Mouse (Mus musculus) adrenal gland, adult 8-10 months (tissue): ENCODE results near the gene Pigz. TPM values are rescaled to one million over a fixed set of nuclear protein-coding genes. Genes with fewer than 3 reads are reported as not detected.
"Not testable (repeated sequence)": the region's sequence is repeated elsewhere in the genome, so short reads cannot be mapped to it uniquely, and the experiment has no call there.

ENCODE experiments used
- DNase-seq: peaks from one replicate; pipeline ENCODE4 v3.0.0; 2022
- total RNA-seq, 4 experiments: library from RNA; stranded (reverse); gene quantifications; 2 replicates each; pipeline ENCODE4 v1.2.4; 2022

The Pigz gene
- total RNA-seq, 4 experiments from 2014 or later: 0.66 to 2.1 (median 1.2) TPM

DNA sequence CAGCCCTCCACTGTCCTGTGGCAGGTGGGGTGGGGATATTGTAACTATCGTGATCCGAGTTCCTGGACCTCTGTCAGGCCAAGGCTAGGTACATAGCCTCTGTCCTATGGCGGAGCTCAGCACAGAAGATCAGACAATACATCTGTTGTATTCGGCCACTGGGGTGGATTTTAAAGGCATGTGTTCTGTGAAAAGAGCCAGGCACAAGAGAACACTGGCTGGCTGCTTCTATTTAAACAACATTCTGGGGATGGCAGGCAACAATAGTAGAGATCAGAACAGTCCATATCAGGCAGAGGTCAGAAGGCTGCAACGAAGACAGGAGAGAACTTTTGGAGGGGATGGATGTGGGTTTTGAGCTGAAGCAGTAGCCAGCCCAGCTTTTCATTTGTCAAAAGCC is 1.4 kb upstream of the Pigz start:
- no peak for DNase-seq

DNA sequence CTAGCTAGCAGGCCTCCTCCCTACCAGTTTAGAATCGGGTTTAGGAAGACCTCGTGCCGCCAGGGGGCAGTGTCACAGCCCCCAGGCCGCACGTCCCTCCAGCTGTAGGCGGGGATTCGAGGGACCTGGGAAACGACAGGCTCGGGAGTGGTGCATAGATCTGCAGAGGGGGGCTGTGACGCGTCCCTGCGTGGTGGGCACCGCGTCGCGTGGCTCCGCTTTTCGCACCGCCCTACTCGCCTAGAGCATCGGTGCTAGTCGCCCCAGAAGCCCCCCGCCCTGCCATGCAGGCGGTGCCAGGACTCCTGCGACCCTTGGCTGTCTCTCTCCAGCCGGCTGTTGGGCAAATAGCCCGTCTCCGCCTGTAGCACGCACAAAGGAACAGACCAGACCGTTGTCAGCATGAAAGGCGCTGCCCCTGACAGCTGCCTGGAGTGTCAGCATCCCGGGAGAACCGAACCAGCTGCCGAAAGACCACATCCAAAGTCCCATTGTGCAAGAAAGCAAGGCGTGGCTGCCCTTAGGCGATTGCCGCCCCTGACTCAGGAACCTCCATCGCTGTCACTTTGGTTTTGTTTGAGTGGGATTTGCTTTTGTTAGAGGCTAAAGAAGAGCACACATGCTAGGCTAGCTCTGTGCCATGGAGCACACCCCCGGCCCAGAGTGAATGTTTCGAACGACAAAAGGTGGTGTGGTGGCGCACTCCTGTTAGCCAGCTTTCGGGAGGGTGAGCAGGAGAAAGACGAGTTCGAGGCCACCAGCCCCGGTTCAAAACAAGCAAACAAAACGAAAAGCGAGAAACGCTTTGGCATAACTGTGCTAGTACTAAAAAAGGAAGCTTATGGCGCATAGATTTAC is 582 bp upstream of the Pigz start:
- peak; percentile 78 for DNase-seq

DNA sequence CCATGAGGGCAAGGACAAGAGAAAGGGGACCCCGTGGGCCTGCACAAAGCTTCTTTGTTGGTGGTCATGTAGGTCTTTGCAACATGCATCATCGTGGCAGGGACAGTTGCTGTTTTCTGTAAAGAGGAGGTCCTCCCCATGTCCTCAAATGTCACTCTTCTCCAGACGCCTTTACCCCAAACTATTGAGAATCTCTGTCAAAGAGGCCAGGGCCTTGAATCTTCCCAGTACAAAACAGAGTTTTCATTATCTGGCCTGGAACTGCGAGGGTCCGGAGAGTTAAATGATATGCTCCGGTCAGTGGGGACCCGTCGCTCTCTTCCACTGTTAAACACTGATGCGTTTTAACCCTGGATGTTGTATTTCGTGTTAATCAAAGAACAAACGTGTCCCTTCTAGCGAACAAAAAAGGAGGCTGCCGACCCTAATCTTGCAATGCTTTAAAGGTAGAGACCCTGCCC is 929 bp downstream of the Pigz start:
- no peak for DNase-seq

DNA sequence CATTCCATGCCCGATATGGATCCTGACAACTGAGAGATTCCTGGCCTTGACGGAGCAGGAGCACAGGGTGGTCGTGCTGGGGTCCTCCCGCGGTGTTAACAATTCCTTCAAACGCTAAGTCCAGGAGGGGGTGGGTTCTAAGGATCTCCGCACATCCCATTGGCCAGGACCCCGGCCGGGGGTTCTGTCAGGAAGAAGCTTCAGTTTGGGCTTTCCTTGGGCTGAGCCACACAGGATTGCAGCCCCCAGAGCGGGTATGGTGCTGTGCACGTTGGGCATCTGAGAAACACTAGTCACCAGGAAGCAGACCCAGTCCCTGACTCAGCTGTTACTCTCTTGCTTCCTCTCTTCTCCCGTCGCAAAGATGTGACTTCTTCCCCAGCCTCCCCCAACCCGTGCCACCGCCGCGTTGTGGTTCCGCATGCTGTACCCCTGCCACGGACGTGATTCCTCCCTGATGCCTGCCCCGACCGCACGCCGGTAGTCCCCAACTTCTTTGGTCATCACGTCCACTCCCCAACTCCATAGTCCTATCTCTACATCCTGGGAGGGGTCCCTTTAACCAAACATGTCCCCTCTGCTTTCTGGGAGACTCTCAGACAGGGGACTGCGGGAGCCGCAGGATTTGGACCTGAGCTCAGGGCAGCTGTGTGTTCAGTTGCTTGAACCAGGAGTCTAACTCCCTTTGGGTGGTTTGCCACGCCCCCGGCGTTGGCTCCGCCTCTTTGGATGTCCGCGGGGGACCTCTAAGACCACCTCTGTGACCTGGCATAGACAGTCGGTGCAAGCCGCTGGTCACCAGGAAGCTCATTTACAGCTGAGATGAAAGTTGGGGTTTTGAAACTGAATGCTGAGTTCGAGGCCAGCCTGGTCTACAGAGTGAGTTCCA is 1.7 kb downstream of the Pigz start:
- DNase-seq: no peak

DNA sequence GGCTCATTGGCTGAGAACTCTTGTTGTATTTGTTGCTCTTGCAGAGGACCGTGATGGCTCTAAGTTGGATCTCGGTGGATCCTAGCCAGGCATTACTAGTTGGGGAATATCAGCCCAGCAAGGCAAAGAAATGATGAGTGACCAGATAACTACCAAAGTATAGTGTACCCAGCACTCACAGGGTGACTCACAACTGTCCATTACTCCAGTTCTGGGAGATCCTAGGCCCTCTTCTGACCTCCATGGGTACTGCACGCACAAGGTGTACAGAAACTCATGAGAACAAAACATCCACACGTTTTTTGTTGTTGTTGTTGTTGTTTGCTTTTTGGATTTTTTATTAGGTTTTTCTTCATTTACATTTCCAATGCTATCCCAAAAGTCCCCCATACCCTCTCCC is 2.9 kb downstream of the Pigz start:
- DNase-seq: no peak

DNA sequence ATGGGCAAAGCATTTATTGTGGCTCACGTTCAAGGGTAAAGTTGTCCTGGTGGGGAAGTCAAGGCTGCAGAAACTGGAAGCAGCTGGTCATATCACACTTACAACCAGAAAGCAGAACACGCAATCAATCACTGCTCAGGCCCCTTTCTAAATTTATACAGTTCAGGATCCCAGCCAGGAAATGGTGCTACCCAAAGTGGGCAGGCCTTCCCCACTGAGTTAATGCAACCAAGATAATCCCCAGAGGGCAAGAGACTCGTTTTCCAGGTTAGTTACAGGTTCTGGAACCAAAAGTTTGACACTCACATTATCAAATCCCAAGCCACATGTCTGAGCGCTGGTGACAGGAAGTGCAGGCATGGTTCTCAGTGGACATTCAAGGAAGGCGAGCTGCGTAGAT is 5.2 kb downstream of the Pigz start:
- DNase-seq: no peak

DNA sequence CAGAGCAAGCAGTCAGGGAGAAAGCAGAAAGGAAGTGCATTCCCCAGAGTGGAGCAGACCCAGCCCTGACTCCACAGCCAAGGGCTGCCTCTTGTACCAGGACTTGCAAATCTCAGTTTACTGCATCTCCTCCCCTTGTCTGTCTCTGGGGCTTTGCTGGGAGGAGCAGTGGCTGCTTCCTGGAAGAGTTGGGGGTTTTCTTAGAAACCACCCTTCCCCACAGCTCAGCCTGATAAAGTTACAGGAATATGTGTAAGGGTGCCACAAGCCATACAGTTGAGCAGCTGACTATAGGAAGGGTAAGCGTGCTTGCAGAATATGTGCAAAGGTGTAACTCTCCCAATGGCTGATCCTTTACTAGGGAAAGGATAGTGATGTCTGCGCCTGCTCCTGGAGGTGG is 6.9 kb downstream of the Pigz start:
- no peak for DNase-seq

DNA sequence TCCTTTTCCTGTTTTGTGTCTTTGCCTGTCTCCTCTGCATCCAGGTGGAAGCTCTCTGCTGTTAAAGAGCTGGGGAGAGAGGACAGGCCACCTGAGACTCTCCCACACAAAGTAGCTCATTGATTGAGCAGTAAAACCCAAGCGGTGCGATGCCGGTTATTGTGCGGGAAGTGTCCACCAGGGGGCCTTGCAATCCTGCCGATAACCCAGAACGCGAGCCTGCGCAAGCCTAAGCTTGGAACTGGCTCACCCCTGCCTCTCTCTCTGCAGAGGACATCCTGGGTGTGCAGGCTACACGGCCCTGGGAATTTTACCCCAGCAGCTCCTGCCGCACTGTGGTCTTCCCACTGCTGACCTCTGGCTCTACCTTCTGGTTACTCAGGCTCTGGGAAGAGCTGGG is 10.3 kb downstream of the Pigz start:
- peak; percentile 36 for DNase-seq

DNA sequence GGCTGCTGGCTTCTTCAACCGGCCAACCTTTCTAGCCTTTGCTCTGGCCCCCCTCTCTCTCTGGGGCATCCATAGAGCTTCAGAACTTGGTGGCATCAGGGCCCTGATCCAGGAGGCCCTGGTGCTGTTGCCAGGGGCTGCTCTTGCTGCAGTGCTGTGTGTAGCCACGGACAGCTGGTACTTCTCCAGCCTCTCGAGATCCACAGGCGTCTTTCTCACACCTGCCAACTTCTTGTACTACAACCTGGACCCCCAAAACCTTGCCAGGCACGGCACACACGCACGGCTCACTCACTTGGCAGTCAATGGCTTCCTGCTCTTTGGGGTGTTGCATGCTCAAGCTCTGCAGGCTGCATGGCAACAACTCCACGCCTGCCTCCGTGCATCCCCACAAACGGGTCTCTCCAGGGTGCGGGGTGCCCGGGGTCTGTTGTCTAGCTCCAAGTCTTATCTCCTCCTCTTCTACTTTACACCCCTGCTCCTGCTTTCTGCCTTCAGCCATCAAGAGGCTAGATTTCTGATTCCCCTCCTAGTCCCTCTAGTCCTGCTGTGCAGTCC is 11.1 kb downstream of the Pigz start:
- DNase-seq: no peak

DNA sequence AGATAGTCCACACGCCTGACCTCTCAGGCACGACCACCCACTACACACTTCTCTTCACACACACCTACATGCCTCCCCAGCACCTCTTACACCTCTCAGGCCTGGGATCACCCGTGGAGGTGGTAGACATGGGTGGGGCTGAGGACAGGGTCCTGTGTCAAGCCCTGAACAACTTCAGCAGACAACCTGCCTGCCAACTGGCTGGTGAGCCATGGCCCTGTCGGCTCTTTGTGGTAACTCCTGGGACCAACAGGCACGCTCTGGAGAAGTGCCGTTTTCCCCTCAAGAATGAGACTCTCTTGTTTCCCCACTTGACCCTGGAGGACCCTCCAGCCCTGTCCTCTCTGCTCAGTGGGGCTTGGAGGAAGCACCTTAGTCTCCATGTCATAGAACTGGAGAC is 11.7 kb downstream of the Pigz start:
- no peak for DNase-seq

DNA sequence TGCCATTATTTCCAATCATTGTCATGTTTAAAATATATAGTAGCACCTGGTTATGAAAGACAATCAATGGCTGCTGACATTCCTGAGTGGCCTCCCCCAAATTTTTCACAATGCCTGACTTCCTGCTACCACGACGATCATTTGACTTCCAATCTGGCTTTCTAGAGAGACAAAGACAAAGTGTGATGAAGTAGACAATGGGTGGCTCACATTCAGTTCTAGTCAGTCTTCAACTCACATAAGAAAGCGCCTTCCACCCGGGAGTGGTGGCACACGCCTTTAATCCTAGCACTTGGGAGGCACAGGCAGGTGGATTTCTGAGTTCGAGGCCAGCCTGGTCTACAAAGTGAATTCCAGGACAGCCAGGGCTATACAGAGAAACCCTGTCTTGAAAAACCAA is 12.3 kb downstream of the Pigz start:
- not testable (repeated sequence) for DNase-seq

DNA sequence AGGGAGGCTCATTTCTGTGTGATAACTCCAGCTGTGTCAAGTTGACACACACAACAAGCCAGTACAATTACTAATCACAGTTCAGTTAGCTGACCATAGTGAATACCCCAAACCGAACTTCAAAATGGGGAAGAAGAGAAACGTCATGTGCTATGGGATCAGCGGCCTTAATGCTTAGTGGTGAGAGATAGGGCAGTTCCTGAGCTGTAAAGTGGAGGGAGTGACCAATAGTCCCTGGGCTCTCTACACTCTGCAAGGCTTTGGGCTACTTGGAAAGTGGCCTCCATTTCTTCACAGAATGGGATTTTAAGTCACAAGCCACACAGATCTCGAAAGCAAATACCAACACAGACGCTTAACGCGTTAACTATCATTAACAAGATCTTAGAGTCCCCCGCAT is 13.7 kb downstream of the Pigz start:
- no peak for DNase-seq

DNA sequence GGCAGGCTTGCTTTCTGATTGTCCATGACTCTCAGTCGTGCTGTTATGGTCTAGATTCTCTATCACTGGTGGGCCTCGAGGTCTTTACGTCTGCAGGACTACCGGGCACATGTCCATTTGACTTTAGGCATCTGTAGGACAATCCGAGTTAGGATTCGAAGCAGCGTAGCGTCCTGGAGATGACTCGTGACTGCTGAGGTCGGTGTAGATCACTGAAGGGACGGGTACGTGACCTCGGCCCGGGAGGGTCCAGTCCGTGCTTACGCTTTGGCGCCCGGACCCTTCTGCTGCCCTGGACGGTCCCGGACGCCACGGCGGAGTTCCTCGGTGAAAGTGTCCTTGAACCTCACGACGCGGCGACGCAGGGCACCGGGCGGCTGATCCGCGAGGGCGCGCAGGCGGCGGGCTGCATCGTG is 14.3 kb downstream of the Pigz start:
- DNase-seq: no peak

DNA sequence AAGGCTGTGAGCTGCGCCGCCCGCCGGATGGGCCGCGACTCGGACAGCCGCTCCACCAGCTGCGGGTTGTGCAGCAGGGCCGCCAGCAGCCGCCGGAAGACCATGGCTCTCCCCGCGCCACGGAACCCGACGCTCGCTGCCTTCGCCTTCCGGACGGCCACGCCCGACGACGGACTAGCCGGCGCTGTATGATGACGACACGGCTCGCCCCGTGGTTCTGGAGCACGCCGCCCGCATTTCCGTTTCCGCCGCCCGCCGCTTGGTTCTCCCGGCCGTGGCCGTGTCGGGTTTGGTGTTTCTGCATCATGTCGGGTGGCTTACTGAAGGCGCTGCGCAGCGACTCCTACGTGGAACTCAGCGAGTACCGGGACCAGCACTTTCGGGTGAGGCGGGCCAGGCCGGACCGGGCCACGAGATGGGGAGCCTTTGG is 14.7 kb downstream of the Pigz start, which contains the start of the genes 0610012G03Rik and Ncbp2:
0610012G03Rik (minus strand) TSS at position 150 of the 430 bp plus-strand sequence.
Ncbp2 (plus strand) TSS at position 169 of the 430 bp plus-strand sequence.
- DNase-seq: peak; percentile 91

DNA sequence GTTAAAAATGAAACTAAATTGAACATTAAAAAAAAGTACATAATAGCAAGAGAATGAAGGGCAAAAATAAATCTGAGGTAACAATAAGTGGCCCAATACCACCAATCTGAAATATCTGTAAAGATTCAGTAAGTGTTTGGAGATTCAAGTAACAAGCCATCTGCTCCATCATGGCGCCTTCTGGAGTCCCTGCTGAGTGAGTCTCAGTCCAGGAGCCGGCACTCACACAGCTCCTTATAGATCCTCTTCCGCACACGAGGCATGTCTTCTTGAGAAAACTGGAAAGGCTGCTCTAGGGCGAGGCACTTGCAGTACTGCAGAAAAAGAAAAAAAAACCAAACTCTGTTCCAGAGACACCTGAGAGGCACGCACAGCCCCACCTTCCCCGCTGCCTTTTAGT is 29.6 kb downstream of the Pigz start:
- DNase-seq: no peak

DNA sequence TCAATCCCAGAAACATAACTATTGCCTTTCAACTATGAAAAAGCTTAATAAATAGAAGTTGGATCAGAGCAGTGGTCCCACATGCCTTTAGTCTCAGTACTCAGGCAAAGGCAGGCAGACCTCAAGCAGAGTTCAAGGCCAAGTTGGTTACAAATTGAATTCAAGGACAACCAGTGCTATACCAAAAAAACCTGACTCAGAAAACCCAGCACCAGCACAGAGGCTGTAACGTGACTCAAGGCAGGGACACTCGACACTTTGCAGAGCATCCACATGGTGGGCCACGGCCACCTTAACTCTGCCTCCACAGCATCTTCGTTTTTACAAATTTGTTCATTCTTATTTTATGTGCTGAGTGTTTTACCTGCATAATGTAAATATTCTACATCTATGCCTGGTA is 41.6 kb downstream of the Pigz start:
- no peak for DNase-seq

DNA sequence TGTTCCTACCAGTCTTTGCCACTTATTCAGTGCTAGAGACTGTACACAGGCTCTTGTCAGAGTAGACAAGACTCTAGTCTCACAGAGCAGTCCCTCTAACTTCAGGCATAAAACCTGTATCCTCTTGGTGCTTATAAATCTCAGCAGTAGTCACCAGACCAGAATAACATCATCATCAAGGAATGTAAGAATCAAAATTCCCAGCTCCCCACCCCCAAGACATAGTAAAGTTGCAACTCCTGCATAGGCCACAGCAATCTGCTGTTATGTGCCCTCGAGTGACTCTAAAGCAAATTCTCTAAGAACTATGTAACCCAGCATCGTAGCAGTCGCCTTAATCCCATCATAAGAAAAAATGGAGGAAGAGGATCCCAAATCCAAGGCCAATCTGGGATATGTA is 45.9 kb downstream of the Pigz start:
- DNase-seq: no peak

DNA sequence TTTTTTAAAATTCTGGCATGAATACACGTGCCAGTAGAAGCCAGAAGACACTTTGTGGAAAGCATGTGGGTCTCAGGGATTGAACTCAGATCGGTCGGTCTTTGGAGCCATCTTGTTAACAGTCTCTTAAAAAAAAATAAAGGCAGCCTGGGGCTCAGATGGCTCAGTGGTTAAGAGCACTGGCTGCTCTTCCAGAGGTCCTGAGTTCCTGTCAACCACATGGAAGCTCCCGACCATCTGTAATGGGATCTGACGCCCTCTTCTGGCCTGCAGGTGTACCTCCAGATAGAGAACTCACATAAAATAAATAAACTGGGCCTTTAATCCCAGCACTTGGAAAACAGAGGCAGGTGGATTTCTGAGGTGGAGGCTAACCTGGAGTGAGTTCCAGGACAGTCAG is 47.3 kb downstream of the Pigz start:
- DNase-seq: no peak

DNA sequence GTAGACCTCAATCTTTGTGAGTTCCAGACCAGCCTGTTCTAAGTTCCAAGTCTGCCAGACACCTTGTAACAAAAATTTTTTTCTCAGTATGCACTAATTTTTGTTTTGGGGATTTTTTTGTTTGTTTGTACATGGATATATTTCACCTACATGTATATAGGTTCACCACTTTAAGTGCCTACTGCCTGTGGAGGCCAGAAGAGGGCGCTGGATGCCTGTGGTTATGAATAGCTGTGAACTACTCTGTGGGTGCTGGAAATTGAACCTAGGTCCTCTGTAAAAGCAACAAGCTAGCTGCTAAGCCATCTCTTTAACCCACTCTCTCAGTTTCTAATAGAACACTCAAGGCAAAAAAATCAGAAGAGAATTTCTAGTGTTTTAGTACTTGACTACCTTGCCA is 58.4 kb downstream of the Pigz start:
- DNase-seq: no peak

DNA sequence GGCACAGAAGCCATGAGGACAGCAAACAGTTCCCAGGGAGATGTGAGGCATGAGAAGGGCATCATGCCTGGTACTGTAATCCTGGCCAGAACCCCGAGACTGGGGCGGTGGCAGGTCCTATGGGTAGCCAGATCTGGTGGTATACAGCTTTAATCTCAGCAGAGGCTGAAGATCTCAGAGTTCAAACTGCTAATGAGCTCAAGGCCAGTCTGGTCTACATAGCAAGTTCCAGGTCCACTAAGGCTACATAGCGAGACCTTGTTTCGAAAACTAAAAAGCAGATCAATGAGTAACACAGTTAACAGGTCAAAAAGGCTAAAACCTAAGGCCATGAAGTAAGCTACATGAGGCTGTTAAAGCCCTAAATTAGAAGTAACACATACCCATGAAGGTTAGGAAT is 59.5 kb downstream of the Pigz start:
- DNase-seq: no peak

DNA sequence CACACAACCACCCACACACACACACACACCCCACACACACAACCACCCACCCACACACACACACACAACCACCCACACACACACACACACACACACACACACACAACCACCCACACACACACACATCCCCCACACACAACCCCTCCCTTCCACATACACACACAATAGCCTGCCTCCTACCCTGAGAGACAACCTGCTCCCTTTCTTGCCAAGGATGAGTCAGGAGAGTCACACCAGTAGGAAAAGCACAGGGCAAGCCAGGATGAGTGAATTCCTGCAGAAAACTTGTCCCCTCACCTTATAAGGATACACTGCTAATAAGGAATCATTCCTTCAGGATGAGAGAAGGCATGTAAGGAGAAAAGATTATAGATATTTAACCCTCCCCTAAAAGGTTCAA is 60.3 kb downstream of the Pigz start:
- no peak for DNase-seq
